Mouse (Mus musculus): Measurements from ENCODE around the gene Bap1.

DNA sequence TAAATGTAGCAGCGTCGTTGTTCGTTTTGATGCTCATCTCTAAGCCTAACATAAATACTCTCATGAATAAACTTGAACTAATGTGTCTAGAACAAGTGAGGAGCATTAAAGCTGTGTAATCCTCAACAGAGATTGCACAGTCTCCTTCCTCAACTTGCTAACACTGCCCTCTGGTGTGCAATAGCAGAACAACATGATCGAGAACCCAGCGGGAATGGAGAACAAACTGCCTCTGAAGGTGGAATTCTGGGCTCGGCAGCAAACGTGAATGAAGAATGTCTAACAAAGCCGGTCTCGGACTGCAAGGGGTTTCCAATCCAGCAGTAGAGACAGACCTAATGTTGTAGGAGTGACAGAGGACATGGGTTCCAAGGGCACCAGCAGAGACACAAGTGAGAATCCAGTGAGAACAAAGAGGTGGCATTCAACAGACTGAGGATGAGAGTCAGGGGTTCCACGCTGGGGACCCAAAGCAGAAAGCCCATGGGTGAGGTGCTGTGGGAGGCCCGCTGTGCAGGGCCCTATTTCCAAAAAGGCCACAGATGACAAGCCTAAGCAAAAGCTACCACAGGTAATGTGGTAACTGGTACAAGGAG is 17.2 kb upstream of the Bap1 start:
- TF ChIP-seq CTCF (IDR thresholded peaks at IDR 0.05; ENCODE audit: low read depth, low read length) (peak; percentile 48), POLR2A (IDR thresholded peaks at IDR 0.05; ENCODE audit: insufficient read depth, low read length) (no peak)

Data from ES-Bruce4 (cell line).